Mouse (Mus musculus) megakaryocyte, embryonic 14.5 days (primary cell): Measurements from ENCODE around the gene Zbtb22. TPM values are rescaled to one million over a fixed set of nuclear protein-coding genes. Genes with fewer than 3 reads are reported as not detected.
A peak's percentile ranks its signal among the peaks of the same experiment; 100 is the strongest.

Experiments used
- H3K27me3 ChIP-seq: replicated peaks from 2 replicates; pipeline ENCODE3; 2012; ENCODE audit warnings: inconsistent platforms
- H3K36me3 ChIP-seq: replicated peaks from 2 replicates; pipeline ENCODE3; 2012; ENCODE audit warnings: low read length, inconsistent platforms, mixed read lengths
- H3K4me1 ChIP-seq: 2 replicates; pipeline ENCODE4 v1.6.1; 2012; ENCODE audit warnings: inconsistent platforms
- H3K4me3 ChIP-seq: replicated peaks from 2 replicates; pipeline ENCODE3; 2012; ENCODE audit warnings: moderate library complexity, mild to moderate bottlenecking, inconsistent platforms
- H3K9me3 ChIP-seq: 2 replicates; pipeline ENCODE4 v1.6.1; 2012; ENCODE audit warnings: inconsistent platforms
- FLI1 ChIP-seq: IDR thresholded peaks from 2 replicates; pipeline ENCODE4 v1.6.1; 2012; ENCODE audit warnings: low read length, inconsistent platforms, mixed read lengths
- GATA1 ChIP-seq: IDR thresholded peaks from 3 replicates; pipeline ENCODE4 v1.6.1; 2012; ENCODE audit warnings: mixed read lengths, low read length, inconsistent platforms, borderline replicate concordance
- polyA plus RNA-seq: library from polyadenylated mRNA; stranded (reverse); fragments of >175 nt; gene quantifications from 2 replicates; pipeline ENCODE4 v1.2.3, GENCODE M21; 2012; ENCODE audit warnings: low replicate concordance; ENCODE audit not compliant: insufficient read depth

Zbtb22 gene
- polyA plus RNA-seq, 1 experiment = 45.3 TPM

DNA sequence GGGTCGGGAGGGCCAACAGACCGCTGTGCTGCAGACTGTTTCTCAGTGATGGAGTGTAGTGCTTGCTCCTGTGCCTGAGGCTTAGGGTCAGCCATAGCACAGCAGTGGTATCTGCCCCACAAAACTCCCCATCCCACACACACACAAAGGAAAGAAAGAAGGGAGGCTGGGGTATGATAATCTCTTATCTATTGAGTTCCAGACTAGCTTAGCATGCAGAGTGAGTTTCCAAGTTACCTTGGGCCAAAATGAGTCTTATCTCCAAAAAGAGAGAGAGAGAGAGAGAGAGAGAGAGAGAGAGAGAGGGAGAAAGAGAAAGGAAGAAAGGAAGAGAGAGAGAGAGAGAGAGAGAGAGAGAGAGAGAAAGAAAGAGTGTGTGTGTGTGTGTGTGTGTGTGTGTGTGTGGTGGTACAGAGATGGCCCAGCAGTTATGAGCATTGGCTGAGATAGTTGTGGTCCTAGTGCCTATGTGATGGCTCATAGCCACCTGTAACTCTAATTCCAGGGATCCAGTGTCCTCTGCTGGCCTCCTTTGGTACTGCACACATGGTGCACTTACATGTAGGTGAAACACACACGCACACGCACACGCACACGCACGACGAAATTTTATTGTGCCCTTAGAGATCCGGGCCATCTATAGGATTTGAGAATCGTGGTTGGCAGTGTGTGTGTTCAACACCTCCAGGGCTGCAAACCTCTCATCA, 9.0 kb downstream of the Zbtb22 start:
- TF ChIP-seq GATA1 (no peak), FLI1 (no peak)
- peaks cover 76% of the 10 kb centered on the region for H3K36me3 ChIP-seq
- H3K27me3 ChIP-seq = no peaks in the 10 kb centered on the region
- no peak overlapping the region for H3K4me3 ChIP-seq
- H3K4me1 ChIP-seq = peaks cover 60% of the 10 kb centered on the region
- H3K9me3 ChIP-seq = no peaks in the 10 kb centered on the region

- H3K9me3 ChIP-seq = no peaks in the 10 kb centered on the region
- no peak overlapping the region for H3K4me3 ChIP-seq
- H3K36me3 ChIP-seq = peaks cover 76% of the 10 kb centered on the region
- H3K27me3 ChIP-seq = no peaks in the 10 kb centered on the region
- TF ChIP-seq GATA1 = no peak
- TF ChIP-seq FLI1 = no peak
- H3K4me1 ChIP-seq = peaks cover 63% of the 10 kb centered on the region
These were observed 9.9 kb downstream of the Zbtb22 start for GRCm38 (mm10) chr17:33925406-33926116.

GRCm38 (mm10) chr17:33926207-33926932, 10.7 kb downstream of the Zbtb22 start:
- H3K4me1 ChIP-seq = peaks cover 64% of the 10 kb centered on the region
- H3K9me3 ChIP-seq = no peaks in the 10 kb centered on the region
- H3K36me3 ChIP-seq = peaks cover 72% of the 10 kb centered on the region
- no peak for TF ChIP-seq FLI1
- no peak for TF ChIP-seq GATA1
- no peaks in the 10 kb centered on the region for H3K27me3 ChIP-seq
- H3K4me3 ChIP-seq = no peak overlapping the region

- H3K4me3 ChIP-seq = peak overlapping the region; percentile 100
- H3K9me3 ChIP-seq = no peaks in the 10 kb centered on the region
- TF ChIP-seq GATA1 = no peak
- TF ChIP-seq FLI1 = no peak
- H3K36me3 ChIP-seq = peaks cover 76% of the 10 kb centered on the region
- H3K4me1 ChIP-seq = peaks cover 60% of the 10 kb centered on the region
- no peaks in the 10 kb centered on the region for H3K27me3 ChIP-seq
These were observed 12.7 kb downstream of the Zbtb22 start for GRCm38 (mm10) chr17:33928251-33928947.

DNA sequence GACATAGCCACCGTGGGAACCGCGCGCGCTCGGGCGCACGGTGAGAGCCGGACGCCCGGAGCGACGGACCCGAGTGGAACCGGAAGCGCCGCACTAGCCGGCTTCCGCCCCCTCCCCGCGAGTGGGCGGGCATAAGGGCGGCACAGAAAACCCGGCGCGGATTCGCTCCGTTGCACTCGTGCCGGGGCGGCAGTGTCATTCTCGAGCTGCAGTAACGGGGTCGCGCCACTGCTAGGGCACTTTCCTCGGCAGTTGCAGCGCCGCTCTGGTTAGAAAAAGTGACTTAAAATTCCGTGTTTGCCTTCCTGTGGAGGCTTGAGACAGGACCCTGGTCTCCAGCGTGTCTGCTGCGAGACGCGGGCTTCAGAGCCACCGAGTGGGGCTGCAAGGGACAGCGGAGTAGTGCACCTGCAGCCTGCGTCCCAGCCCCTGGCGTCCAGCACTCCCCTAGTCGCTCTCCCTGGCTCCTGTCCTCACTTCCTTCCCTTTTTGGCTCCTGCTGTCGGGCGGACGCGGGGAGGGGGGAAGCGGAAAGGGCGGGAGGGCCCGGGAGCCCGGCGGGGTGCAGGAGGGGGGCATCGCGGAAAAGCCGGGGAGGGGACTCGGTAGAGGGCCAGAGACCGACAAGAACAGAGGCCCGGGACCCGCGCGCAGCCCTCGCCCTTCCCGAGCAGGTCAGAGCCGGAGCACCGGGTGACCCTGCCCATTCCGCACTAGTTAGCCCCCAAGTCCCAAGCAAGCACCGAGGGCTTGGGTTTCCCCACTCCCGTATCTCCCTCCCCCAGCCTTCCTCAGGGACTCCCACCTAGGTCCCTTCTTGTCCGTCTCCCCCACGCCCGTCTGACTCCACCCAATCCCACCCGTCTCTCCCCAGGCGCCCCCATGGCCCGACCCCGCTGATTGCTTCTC, 13.9 kb downstream of the Zbtb22 start, which contains the start of gene Rgl2:
Rgl2 (plus strand) TSS at position 173 of the 909 bp plus-strand sequence.
- H3K4me1 ChIP-seq = peaks cover 57% of the 10 kb centered on the region
- no peaks in the 10 kb centered on the region for H3K9me3 ChIP-seq
- H3K27me3 ChIP-seq = no peaks in the 10 kb centered on the region
- TF ChIP-seq FLI1 (no peak; the same call in 1 of the 2 replicates), GATA1 (no peak)
- H3K36me3 ChIP-seq = peaks cover 75% of the 10 kb centered on the region
- peak within 1 kb of the TSS; percentile 100 for H3K4me3 ChIP-seq

- peaks cover 76% of the 10 kb centered on the region for H3K36me3 ChIP-seq
- no peaks in the 10 kb centered on the region for H3K9me3 ChIP-seq
- H3K4me1 ChIP-seq = peaks cover 57% of the 10 kb centered on the region
- H3K4me3 ChIP-seq = peak overlapping the region; percentile 100
- TF ChIP-seq GATA1 (no peak), FLI1 (no peak)
- no peaks in the 10 kb centered on the region for H3K27me3 ChIP-seq
These were observed 14.8 kb downstream of the Zbtb22 start for GRCm38 (mm10) chr17:33930280-33931158.

DNA sequence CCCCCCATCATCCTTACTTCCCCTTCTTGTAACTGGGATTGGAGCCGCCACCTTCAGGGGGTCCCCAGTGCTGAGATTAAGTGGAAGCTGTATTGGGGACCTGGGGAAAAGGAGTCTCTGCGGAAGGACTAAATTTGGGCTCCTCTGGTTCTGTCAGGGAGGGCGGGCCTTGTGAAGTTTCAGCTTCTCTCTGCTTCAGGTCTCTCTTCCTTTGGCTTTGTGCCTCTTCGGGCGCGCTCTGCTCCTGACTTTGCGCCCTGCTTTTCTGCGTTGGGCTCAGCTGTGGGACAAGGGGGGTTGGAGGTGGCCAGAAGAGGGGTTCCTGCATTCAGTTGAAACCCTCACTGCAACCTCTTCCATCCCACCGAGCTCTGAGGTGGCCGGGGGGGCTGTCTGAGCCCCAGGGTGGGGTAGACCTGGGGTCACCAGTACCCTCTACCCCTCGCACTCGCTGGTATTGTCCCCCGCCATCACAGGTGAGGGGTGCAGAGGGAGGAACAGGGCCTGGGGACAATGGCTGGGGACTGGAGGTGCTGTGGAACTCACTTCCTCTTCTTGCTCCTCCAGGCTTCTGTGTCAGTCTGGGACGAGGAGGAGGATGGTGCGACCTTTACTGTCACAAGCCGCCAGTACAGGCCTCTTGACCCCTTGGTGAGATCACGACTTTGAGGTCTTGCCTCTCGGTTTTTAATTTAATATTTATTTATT, 15.6 kb downstream of the Zbtb22 start:
- no peak for TF ChIP-seq GATA1
- no peak for TF ChIP-seq FLI1
- Histone ChIP-seq H3K27me3 (no peaks in the 10 kb centered on the region), H3K36me3 (peaks cover 75% of the 10 kb centered on the region), H3K9me3 (no peaks in the 10 kb centered on the region), H3K4me3 (peak overlapping the region; percentile 100), H3K4me1 (peaks cover 54% of the 10 kb centered on the region)

- TF ChIP-seq FLI1 (no peak), GATA1 (no peak)
- H3K4me1 ChIP-seq = peaks cover 52% of the 10 kb centered on the region
- H3K4me3 ChIP-seq = no peak overlapping the region
- no peaks in the 10 kb centered on the region for H3K27me3 ChIP-seq
- peaks cover 74% of the 10 kb centered on the region for H3K36me3 ChIP-seq
- H3K9me3 ChIP-seq = no peaks in the 10 kb centered on the region
These were observed 16.2 kb downstream of the Zbtb22 start for GRCm38 (mm10) chr17:33931947-33932346.
